Mouse (Mus musculus) C2C12 (cell line): ENCODE measurements around the gene Als2cl.

Source experiments
- CEBPB ChIP-seq: IDR thresholded peaks from one replicate; pipeline ENCODE4 v1.6.1; 2011; ENCODE audit warnings: low read depth, mild to moderate bottlenecking, control low read depth, moderate library complexity
- CTCF ChIP-seq: IDR thresholded peaks from one replicate; pipeline ENCODE4 v1.5.1; 2011; ENCODE audit not compliant: control insufficient read depth, insufficient read depth, insufficient read length

DNA sequence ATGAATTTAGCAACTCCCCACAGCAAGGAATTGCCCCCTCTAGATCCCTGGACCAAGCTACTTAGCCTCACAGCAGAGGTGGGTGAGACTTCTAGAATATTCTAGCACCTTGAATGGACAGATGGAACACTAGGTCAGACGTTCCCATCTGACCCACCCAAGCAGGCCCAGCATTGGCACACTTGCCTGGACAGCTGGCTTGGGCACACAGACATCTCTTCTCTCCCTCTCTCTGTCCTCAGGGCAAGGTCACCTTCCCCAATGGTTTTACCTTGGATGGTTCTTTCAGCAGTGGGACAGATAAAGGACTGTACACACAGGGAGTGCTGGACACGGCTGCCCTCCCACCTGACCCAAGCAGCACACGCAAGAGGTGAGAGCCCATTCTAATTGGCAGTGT is 12.9 kb downstream of the Als2cl start:
- TF ChIP-seq CEBPB (no peak), CTCF (no peak)
